Mouse (Mus musculus) spleen, postnatal 4 days (tissue): ENCODE measurements around the gene Adarb2.

Experiments used
- DNase-seq, 2 experiments: peaks; one replicate each; pipeline ENCODE4 v3.0.0; 2022; ENCODE audit warnings: low spot score in 2 of 2

The Adarb2 gene

DNA sequence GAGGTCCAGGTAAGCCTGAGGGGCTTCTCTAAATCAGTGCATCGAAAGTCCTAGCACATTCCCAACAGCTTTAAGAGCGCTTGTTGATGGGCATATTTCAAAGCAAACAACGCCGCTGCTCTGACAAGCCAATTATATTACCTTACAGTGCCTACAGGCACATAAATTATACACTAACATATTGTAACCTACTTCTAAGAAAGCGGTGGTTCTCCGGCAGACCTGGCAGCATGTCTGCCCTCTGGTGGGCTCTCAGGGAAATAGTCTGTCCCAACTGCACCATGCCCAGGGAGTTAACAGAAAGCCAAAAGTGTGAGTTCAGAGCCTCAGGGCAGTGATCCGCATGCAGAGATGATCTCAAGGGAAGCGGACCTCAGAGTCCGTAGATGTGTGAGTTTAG lies 582.5 kb downstream of the Adarb2 start:
- peak in 1 of 2 experiments; percentile 65 for DNase-seq

DNA sequence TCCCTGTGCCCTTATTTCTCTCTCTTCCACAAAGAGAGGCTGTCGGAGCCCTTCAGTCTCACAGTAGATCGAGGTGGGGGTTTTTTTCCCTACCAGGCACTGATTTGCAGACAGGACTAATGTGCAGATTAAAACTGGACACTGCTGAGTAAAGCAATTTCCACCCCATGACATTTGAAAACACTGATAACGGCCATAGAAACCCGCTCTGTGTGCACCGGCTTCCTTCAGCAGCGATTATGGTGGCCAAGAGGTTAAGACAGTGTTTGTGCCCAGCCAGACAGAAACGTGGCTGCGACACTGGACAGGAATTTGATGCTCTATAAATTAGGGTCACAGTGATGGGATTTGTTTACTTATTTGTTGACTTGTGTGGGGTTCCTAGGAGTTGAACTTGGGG lies 590.6 kb downstream of the Adarb2 start:
- peak in 1 of 2 experiments; percentile 16 for DNase-seq

DNA sequence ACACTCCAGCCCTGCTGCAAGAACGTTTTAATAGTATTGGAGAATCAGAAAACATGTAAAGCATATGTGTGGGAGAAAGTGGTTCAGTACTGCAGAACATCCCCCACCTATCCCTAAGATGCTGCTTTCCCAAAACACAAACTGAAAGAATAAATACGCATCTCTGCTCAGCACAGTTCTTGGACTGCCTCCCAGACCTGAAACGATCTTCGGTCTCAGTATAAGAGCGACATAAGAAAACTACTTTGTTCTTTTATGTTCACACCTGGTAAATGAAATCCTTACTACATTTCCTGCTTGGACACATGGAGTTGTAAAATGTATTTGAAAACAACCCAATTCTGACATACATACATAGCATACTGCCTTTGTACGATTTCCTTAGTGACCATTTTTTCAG lies 597.9 kb downstream of the Adarb2 start:
- no peak for DNase-seq

DNA sequence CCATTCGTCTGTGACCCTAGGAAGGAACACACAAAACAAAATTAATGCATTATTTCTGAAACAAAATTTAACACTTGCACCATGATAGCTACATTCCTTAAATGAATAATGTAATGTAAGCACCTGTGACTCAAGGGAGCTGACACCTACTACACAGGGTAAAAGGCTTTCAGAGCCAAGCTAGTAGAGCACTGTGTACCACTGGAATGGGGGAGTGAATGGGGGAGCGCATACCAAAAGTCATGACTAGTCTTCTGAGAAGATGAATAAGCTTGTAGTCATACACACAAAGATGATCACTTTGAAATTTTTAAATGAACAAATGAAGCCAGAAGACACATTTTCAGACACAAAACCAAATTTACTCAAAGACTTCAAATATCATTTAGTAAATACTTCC lies 603.3 kb downstream of the Adarb2 start:
- peak in 1 of 2 experiments; percentile 5 for DNase-seq
